Mouse (Mus musculus): ENCODE data around the gene Orm2.

DNA sequence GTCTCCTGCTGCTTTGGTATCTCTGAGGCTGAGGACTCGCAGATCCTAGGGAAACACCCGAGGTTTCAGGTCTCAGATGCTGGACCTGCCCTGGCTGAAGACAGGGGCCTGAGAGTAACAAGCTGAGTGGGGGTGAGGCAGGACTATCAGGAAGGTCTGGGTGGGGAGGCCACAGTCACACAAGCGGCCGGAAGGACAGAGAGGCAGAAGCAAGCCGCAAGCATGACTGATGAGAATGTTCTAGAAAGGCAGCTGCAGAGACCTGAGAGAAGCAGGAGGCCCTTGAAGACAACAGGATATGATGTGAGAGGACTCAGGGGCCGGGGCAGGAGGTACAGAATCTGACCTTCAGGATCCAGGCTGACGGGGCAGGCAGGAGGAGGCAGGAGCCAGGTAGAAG lies 42.0 kb downstream of the Orm2 start:
- no peak for TF ChIP-seq CTCF (IDR thresholded peaks at IDR 0.05; ENCODE audit: control insufficient read depth, insufficient read depth, low read length)
- peak; percentile 40; the same call in 1 of the 2 replicates for TF ChIP-seq POLR2A (IDR thresholded peaks at IDR 0.05; ENCODE audit: borderline replicate concordance, control insufficient read depth, low read depth, low read length)

Data from bone marrow, adult 2 months (tissue).